Mouse (Mus musculus) heart, embryonic 12.5 days (tissue): ENCODE data around the gene Cd82. TPM values are rescaled to one million over a fixed set of nuclear protein-coding genes. Genes with fewer than 3 reads are reported as not detected.

ENCODE experiments used
- ATAC-seq: fragments of 200-750 bp; cut with Nextera tagmentation; 2 replicates; pipeline ENCODE4 v1.8.0; 2017; ENCODE audit warnings: moderate TSS enrichment, moderate library complexity; ENCODE audit not compliant: insufficient number of reproducible peaks, low FRiP score
- H3K27ac ChIP-seq: fragments of 300-500 bp; sonication (generic); 2 replicates; pipeline ENCODE4 v1.5.1; 2016; ENCODE audit warnings: mild to moderate bottlenecking, moderate library complexity; ENCODE audit not compliant: poor library complexity, severe bottlenecking
- H3K27me3 ChIP-seq: fragments of 300-500 bp; sonication (generic); replicated peaks from 2 replicates; pipeline ENCODE4 v1.6.1; 2016; ENCODE audit warnings: mild to moderate bottlenecking, moderate library complexity
- H3K36me3 ChIP-seq: fragments of 300-500 bp; sonication (generic); 2 replicates; pipeline ENCODE4 v1.6.1; 2016; ENCODE audit warnings: mild to moderate bottlenecking, moderate library complexity
- H3K4me1 ChIP-seq: fragments of 300-500 bp; sonication (generic); replicated peaks from 2 replicates; pipeline ENCODE4 v1.6.1; 2016; ENCODE audit warnings: mild to moderate bottlenecking
- H3K4me2 ChIP-seq: fragments of 300-500 bp; sonication (generic); 2 replicates; pipeline ENCODE4 v1.6.1; 2016; ENCODE audit warnings: mild to moderate bottlenecking, moderate library complexity
- H3K4me3 ChIP-seq: fragments of 300-500 bp; sonication (generic); 2 replicates; pipeline ENCODE4 v1.5.1; 2016; ENCODE audit warnings: mild to moderate bottlenecking
- H3K9ac ChIP-seq: fragments of 300-500 bp; sonication (generic); 2 replicates; pipeline ENCODE4 v1.6.1; 2016; ENCODE audit warnings: mild to moderate bottlenecking, moderate library complexity
- H3K9me3 ChIP-seq: fragments of 300-500 bp; sonication (generic); replicated peaks from 2 replicates; pipeline ENCODE4 v1.6.1; 2016; ENCODE audit warnings: mild to moderate bottlenecking, moderate library complexity
- WGBS: fragments of 180-500 bp; shearing (Covaris S2); methylation state at CpG from one replicate; pipeline ENCODE4 v1.1.7; 2016; 5-methylcytosine and 5-hydroxymethylcytosine counted together
- polyA plus RNA-seq: library from polyadenylated mRNA; unstranded; fragments of >200 nt; fragmentation: Nextera tagmentation; extraction: Ambion mirVana; gene quantifications from 2 replicates; pipeline ENCODE4 v1.2.1, GENCODE M21; 2016

Gene Cd82
- polyA plus RNA-seq, 1 experiment from 2014 or later, result 19.6 TPM

DNA sequence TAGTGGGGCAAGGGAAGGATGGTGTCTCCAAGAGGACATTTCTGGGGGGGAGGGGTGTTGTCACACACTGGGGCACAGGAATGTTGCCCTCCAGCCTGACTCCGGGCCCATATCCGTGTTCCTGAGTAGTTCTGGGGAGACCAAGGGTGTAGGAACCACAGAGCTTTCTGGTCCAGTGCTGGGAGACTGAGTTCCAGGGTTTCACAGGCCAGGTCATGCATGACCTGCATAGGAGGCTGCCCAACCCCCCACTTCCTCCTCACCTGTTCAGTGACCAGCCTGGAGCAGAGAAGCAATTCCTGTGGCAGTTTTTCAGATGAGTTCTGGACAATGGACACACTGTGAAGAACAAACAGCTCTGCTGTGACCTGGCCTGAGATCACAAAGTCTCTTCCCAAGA is 19.8 kb downstream of the Cd82 start:
- peaks cover 13% of the 10 kb centered on the region for H3K4me1 ChIP-seq
- 75% methylated on average over 2 of the region's 2 CpGs for WGBS

DNA sequence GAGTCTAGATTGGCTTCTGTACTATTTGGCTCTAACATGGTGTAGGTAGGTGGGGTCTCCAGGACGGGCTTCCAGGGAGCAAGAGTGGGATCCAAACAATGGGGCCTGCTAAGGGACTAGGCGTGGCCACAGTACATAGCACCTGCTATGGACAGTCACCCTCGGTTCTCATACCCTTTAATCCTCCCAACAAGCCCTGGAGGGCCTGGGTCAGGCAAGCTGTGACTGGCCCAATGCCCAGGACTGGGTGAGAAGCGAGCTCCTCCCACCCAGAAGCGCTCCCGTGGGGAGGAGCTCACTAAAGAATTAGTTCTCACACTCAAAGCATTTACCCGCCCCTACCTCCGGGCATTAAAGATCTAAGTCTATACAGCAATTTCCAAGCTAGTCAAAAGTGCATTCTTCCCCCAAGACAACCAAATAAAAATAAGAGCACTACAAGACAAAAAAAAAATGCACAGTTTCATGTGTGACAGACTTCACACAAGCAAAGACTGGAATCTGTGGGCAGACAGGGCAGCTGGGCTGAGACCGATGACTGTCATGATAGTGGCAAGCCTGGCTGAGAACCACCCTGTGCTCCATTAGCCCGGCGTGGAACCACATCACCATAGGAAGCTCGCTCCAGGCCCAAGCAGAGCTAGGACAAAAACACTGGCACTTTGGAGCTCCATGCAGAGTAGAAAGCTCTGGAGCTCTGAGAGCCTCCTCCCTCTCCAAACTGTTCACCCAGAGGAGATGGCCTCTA is 23.0 kb downstream of the Cd82 start:
- no peak overlapping the region for H3K27ac ChIP-seq
- peaks cover 10% of the 10 kb centered on the region for H3K4me1 ChIP-seq
- H3K36me3 ChIP-seq, result no peaks in the 10 kb centered on the region
- H3K4me3 ChIP-seq, result no peak overlapping the region
- peak; percentile 29; the same call in 1 of the 2 replicates for ATAC-seq
- H3K27me3 ChIP-seq, result no peaks in the 10 kb centered on the region
- H3K4me2 ChIP-seq, result no peak overlapping the region
- WGBS, result 63% methylated on average over 12 of the region's 12 CpGs
- no peaks in the 10 kb centered on the region for H3K9me3 ChIP-seq
- no peak overlapping the region for H3K9ac ChIP-seq

More for the DNA sequence above, 19.8 kb downstream of the Cd82 start:
- Histone ChIP-seq H3K27me3 (no peaks in the 10 kb centered on the region), H3K4me3 (no peak overlapping the region), H3K9me3 (no peaks in the 10 kb centered on the region), H3K4me2 (no peak overlapping the region), H3K27ac (no peak overlapping the region), H3K36me3 (no peaks in the 10 kb centered on the region), H3K9ac (no peak overlapping the region)
- ATAC-seq, result no peak

DNA sequence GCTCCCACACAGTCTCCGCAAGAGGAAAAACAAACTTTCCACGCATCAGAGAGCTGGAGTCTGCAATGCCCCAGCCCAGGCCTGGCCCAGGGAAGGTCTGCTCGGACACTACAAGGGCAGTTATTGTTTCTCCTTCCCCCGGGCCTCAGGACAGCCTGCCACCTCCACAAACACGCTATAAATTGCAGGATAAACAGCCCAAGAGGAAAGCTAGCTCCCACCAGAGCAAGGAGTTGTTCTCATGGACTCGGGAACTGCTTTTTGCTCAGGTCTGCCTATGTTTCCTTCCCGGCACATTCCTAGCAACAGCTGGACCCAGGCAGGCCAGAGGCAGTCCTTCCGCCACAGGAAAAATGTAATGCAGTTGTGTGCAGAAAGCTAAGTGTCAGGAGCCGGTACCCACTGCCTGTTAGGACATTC is 23.6 kb downstream of the Cd82 start:
- Histone ChIP-seq H3K4me3 (no peak overlapping the region), H3K9me3 (0 out of 2 replicates have a peak, but pooled peaks cover 4% of the 10 kb centered on the region), H3K27me3 (no peaks in the 10 kb centered on the region), H3K4me2 (no peak overlapping the region), H3K9ac (no peak overlapping the region), H3K36me3 (no peaks in the 10 kb centered on the region), H3K27ac (no peak overlapping the region), H3K4me1 (peaks cover 10% of the 10 kb centered on the region)
- WGBS, result 62% methylated on average over 9 of the region's 9 CpGs
- no peak for ATAC-seq

DNA sequence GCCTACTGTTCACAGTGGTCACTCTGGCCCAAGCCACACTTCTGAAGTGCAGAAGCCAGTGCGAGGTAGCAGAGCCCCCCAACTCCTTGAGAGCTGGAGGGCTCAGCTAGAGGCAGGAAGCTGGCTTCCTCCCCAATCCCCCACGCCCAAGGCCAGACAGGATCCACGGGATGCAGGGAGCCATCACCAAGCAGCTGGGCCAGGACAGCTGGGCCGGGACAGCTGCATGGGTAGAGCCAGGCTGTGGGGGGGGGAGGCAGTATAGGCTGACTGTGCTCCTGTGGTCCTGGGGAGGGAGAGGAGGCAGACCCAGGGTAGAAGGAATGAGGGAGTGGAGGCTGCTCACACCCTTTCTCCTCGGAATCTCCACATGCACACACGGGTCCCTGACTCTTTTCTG is 24.6 kb downstream of the Cd82 start:
- WGBS, result 63% methylated on average over 6 of the region's 6 CpGs
- no peak for ATAC-seq
- Histone ChIP-seq H3K9me3 (0 out of 2 replicates have a peak, but pooled peaks cover 5% of the 10 kb centered on the region), H3K27ac (no peak overlapping the region), H3K4me3 (no peak overlapping the region), H3K27me3 (no peaks in the 10 kb centered on the region), H3K36me3 (no peaks in the 10 kb centered on the region), H3K4me1 (peaks cover 17% of the 10 kb centered on the region), H3K4me2 (no peak overlapping the region), H3K9ac (no peak overlapping the region)

DNA sequence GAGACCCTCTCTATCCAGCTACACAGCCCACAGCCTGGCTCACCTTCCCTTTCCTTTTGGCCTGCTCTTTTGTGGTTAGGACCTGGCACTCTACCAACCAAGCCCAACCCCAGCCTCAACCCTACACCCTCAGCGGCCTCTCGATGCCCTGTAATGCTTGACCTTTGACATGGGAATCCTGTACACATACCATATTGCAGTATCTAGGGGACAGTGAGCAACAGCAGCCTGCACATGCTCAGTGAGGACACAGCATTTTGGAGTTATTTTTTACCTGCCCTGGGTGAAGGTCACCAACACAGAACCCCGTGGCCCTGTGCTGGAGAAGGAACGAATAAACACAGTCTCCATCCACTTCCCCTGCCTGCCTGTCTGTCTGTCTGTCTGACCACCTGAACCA is 27.4 kb downstream of the Cd82 start:
- H3K36me3 ChIP-seq, result no peaks in the 10 kb centered on the region
- H3K4me1 ChIP-seq, result peaks cover 21% of the 10 kb centered on the region
- WGBS, result 75% methylated on average over 4 of the region's 4 CpGs
- no peak overlapping the region for H3K9ac ChIP-seq
- H3K27me3 ChIP-seq, result no peaks in the 10 kb centered on the region
- no peak overlapping the region for H3K27ac ChIP-seq
- no peak overlapping the region for H3K4me2 ChIP-seq
- H3K4me3 ChIP-seq, result no peak overlapping the region
- no peak for ATAC-seq
- H3K9me3 ChIP-seq, result 0 out of 2 replicates have a peak, but pooled peaks cover 5% of the 10 kb centered on the region

DNA sequence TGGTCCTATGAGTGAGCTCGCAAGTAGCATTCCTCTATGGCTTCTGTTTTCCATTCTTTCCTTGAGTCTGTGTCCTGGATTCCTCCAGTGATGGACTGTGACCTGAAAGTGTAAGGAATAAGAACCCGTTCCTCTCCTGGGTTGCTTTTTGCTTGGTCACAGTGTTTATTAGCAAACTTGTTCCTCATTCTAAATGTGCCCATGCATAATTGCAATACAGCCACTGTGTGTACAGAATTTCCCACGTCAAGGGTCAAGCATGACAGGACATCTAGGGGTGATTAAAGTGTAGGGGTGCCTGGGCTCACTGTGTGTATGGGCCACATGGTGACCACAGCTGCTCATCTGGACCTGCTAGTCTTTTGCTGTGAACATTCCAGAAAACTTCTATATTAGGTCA is 28.0 kb downstream of the Cd82 start:
- Histone ChIP-seq H3K4me2 (no peak overlapping the region), H3K27ac (no peak overlapping the region), H3K9me3 (0 out of 2 replicates have a peak, but pooled peaks cover 5% of the 10 kb centered on the region), H3K4me3 (no peak overlapping the region), H3K4me1 (peaks cover 16% of the 10 kb centered on the region), H3K36me3 (no peaks in the 10 kb centered on the region), H3K9ac (no peak overlapping the region), H3K27me3 (no peaks in the 10 kb centered on the region)
- WGBS, result 87% methylated on average over 3 of the region's 3 CpGs
- no peak for ATAC-seq

DNA sequence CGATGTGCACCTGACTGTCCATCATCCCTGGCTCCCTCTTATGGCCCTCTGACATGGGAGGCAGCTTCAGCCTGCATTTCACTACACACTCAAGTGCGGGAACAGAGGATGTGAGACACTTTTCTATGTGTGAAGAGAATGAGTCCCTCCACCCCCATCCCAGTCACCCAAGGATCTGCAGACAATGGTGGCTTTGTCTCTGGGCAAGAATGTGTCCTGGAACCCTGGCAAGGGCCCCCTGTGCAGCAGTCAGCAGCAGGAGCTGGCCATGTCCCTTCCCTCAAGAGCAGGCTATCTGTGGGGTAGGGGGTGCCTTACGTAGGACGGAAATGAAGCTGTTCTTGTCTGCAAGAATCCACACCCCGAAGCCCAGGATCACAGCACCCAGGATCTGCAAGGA is 29.4 kb downstream of the Cd82 start:
- WGBS, result 78% methylated on average over 5 of the region's 5 CpGs
- Histone ChIP-seq H3K4me3 (no peak overlapping the region), H3K36me3 (no peaks in the 10 kb centered on the region), H3K27ac (no peak overlapping the region), H3K4me1 (peaks cover 10% of the 10 kb centered on the region; the same call in 1 of the 2 replicates), H3K9ac (no peak overlapping the region), H3K4me2 (no peak overlapping the region), H3K27me3 (peaks cover 7% of the 10 kb centered on the region; the same call in 1 of the 2 replicates), H3K9me3 (0 out of 2 replicates have a peak, but pooled peaks cover 5% of the 10 kb centered on the region)
- ATAC-seq, result no peak

DNA sequence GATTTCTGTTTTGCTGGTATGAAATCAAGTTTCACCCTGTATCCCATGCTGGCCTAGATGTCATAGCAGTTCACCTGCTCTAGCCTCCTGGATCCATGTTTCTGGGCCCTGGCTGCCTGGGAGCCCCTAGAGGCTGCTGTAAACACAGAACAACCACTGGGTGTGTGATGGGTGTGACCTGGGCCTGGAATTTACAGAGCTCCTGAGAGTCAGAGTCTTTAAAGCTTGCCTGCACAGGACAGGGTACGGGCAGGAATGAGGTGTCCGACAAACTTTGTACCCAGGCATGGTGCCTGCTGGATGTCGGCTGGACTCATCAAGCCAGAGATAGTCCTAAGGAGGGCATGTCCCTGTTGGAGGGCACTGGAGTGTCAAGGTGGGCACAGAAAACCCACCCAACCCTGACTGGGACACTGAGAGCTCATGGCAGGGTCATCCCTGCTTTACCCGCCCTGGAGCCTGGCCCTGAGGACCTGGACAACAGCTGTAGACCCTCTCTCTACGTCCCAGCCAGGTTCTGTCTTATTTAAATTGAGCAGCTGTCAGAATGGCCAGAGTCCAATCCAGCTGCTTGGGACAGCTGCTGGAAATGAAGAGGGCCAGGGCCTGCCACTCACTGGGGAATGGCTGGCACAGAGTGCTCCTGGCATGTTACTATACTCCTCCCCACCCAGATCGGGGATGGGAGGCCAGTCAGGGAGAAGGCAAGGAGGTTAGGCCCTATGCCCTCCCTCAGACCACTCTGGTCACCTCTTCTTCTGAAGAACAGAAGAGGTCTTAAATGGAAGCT is 30.1 kb downstream of the Cd82 start:
- 78% methylated on average over 6 of the region's 6 CpGs for WGBS
- no peak overlapping the region for H3K9ac ChIP-seq
- H3K27me3 ChIP-seq, result peaks cover 14% of the 10 kb centered on the region; the same call in 1 of the 2 replicates
- 0 out of 2 replicates have a peak, but pooled peaks cover 5% of the 10 kb centered on the region for H3K9me3 ChIP-seq
- peaks cover 10% of the 10 kb centered on the region; the same call in 1 of the 2 replicates for H3K4me1 ChIP-seq
- no peak overlapping the region for H3K4me3 ChIP-seq
- H3K36me3 ChIP-seq, result no peaks in the 10 kb centered on the region
- no peak overlapping the region for H3K4me2 ChIP-seq
- ATAC-seq, result no peak
- no peak overlapping the region for H3K27ac ChIP-seq

DNA sequence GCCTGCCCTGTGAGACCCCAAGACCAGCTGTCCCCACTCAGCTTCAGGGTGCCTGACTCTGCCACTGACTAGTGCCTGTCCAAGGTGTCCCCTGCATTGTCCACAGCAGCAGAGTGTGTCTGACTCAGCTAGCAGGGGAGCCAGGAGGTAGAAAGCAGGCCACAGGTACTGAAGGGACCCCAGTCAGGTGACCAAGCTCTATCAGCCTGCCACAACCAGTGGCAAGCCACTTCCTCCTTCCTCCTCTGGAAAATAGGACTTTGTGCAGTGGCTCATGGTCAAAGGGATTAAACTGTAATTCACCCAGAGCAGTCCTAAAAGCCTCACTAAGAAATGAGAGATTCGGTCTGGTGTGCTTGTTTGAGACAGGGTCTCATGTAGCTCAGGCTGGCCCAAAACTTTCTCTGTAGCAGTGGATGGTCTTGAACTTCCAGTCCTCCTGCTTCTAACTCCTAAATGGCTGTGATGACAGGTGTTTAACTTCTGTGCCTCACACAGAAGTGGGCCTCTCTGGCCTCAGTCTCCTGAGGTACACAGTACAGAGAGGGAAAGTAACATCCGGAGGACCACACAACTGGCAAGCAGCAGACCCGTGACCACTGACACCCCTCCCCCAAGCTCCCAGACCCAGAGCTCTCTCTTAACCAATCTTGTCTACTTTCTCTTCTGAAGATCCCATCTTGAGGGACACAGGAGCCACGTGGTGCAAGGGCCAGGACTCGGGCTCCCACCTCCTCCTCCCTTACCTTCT is 31.2 kb downstream of the Cd82 start:
- Histone ChIP-seq H3K4me2 (no peak overlapping the region), H3K9ac (no peak overlapping the region), H3K4me1 (0 out of 2 replicates have a peak, but pooled peaks cover 10% of the 10 kb centered on the region), H3K27ac (no peak overlapping the region), H3K27me3 (peaks cover 20% of the 10 kb centered on the region; the same call in 1 of the 2 replicates), H3K36me3 (no peaks in the 10 kb centered on the region), H3K4me3 (no peak overlapping the region), H3K9me3 (0 out of 2 replicates have a peak, but pooled peaks cover 5% of the 10 kb centered on the region)
- 62% methylated on average over 5 of the region's 5 CpGs for WGBS
- ATAC-seq, result no peak

DNA sequence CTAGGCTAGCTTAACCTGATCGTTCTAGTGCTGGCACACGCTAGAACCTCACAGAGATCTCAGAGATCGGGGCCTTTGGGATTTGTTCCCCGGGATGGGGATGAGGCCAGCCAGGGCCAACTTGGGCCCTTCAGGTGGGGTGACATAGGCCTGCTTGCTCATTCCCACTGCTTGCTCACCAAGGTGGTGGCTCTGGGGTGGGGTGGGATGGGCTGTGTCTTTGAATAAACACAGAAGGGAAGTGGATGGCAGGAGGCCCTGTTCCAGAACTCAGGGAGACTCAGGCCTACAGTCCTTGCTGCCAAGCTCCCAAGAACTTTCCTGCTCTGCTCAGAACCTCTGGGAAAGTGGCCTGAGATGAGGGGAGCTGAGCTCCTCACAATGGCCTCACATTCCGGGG is 31.9 kb downstream of the Cd82 start:
- H3K4me1 ChIP-seq, result 0 out of 2 replicates have a peak, but pooled peaks cover 10% of the 10 kb centered on the region
- ATAC-seq, result no peak
- peaks cover 22% of the 10 kb centered on the region; the same call in 1 of the 2 replicates for H3K27me3 ChIP-seq
- 84% methylated on average over 5 of the region's 5 CpGs for WGBS
- no peaks in the 10 kb centered on the region for H3K36me3 ChIP-seq
- H3K4me3 ChIP-seq, result no peak overlapping the region
- no peak overlapping the region for H3K27ac ChIP-seq
- H3K9me3 ChIP-seq, result 0 out of 2 replicates have a peak, but pooled peaks cover 5% of the 10 kb centered on the region
- no peak overlapping the region for H3K4me2 ChIP-seq
- H3K9ac ChIP-seq, result no peak overlapping the region
